Mouse (Mus musculus) neural tube, embryonic 13.5 days (tissue): ENCODE measurements around the gene Zfp775. TPM values are rescaled to one million over a fixed set of nuclear protein-coding genes. Genes with fewer than 3 reads are reported as not detected.
"Not testable (repeated sequence)": the region's sequence is repeated elsewhere in the genome, so short reads cannot be mapped to it uniquely, and the experiment has no call there.

Experiments used
- ATAC-seq: fragments of 200-750 bp; cut with Nextera tagmentation; 2 replicates; pipeline ENCODE4 v1.8.0; 2017; ENCODE audit warnings: low read depth, mild to moderate bottlenecking, moderate TSS enrichment, moderate library complexity
- H3K27ac ChIP-seq: fragments of 300-500 bp; sonication (generic); replicated peaks from 2 replicates; pipeline ENCODE4 v1.5.1; 2015; ENCODE audit warnings: moderate library complexity, mild to moderate bottlenecking, inconsistent platforms
- H3K27me3 ChIP-seq: fragments of 300-500 bp; sonication (generic); 2 replicates; pipeline ENCODE4 v1.6.1; 2015; ENCODE audit warnings: mild to moderate bottlenecking, inconsistent platforms
- H3K36me3 ChIP-seq: fragments of 300-500 bp; sonication (generic); 2 replicates; pipeline ENCODE4 v1.6.1; 2015; ENCODE audit warnings: mild to moderate bottlenecking, inconsistent platforms
- H3K4me1 ChIP-seq: fragments of 300-500 bp; sonication (generic); replicated peaks from 2 replicates; pipeline ENCODE4 v1.6.1; 2015; ENCODE audit warnings: inconsistent platforms
- H3K4me2 ChIP-seq: fragments of 300-500 bp; sonication (generic); 2 replicates; pipeline ENCODE4 v1.6.1; 2015; ENCODE audit warnings: inconsistent platforms, mild to moderate bottlenecking, moderate library complexity
- H3K4me3 ChIP-seq: fragments of 300-500 bp; sonication (generic); 2 replicates; pipeline ENCODE4 v1.5.1; 2015; ENCODE audit warnings: mild to moderate bottlenecking, inconsistent platforms
- H3K9ac ChIP-seq: fragments of 300-500 bp; sonication (generic); 2 replicates; pipeline ENCODE4 v1.6.1; 2015; ENCODE audit warnings: moderate library complexity, mild to moderate bottlenecking, inconsistent platforms
- H3K9me3 ChIP-seq: fragments of 300-500 bp; sonication (generic); 2 replicates; pipeline ENCODE4 v1.6.1; 2016; ENCODE audit warnings: inconsistent platforms
- WGBS: fragments of 180-500 bp; shearing (Covaris S2); methylation state at CpG from one replicate; pipeline ENCODE4 v1.1.7; 2015; 5-methylcytosine and 5-hydroxymethylcytosine counted together
- polyA plus RNA-seq: library from polyadenylated mRNA; unstranded; fragments of >200 nt; fragmentation: Nextera tagmentation; extraction: Ambion mirVana; gene quantifications from 2 replicates; pipeline ENCODE4 v1.2.1, GENCODE M21; 2015

Gene Zfp775
- polyA plus RNA-seq, 1 experiment from 2014 or later = 15.7 TPM

- Histone ChIP-seq H3K36me3 (peaks cover 46% of the 10 kb centered on the region), H3K27me3 (no peaks in the 10 kb centered on the region), H3K9me3 (no peaks in the 10 kb centered on the region), H3K27ac (no peak overlapping the region), H3K9ac (no peak overlapping the region), H3K4me2 (no peak overlapping the region), H3K4me3 (no peak overlapping the region), H3K4me1 (peaks cover 9% of the 10 kb centered on the region; the same call in 1 of the 2 replicates)
- ATAC-seq = no peak
- 87% methylated on average over 4 of the region's 4 CpGs for WGBS
These were observed 11.6 kb downstream of the Zfp775 start for GRCm38 (mm10) chr6:48613464-48613863.

DNA sequence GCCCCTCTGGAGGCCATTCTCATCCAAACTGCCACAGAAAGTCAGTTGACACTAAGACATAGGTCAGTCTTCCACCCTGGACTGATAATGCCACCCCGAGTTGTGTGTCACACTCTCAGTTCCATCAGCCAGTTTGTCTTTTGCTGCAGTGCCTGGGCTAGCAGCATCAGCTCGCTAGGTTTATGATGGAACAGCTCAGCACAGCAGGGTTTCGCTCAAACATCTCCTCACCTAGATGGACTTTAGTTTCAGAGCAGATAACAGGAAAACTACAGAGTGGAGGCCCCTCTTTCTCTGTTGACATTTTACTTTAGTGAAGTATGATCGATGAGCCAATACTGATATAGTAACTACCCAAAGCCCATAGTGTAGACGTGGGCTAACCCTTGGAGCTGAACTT is 12.9 kb downstream of the Zfp775 start:
- no peak overlapping the region for H3K9ac ChIP-seq
- WGBS = 95% methylated on average over 5 of the region's 5 CpGs

DNA sequence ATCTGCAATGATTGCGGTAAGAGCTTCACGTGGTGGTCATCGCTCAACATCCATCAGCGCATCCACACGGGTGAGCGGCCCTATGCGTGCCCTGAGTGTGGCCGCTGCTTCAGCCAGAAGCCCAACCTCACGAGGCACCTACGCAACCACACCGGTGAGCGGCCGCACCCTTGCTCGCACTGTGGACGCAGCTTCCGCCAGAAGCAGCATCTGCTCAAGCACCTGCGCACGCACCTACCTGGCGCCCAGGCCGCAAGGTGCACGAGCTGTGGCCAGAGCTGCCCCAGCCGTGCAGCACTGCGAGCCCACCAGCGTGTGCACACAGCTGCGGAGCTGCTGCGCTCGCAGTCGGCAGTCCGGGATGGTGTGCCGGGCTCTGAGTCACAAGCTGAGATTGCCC is 18.2 kb downstream of the Zfp775 start:
- Histone ChIP-seq H3K9me3 (no peaks in the 10 kb centered on the region), H3K4me2 (no peak overlapping the region), H3K4me3 (no peak overlapping the region), H3K36me3 (peaks cover 49% of the 10 kb centered on the region), H3K9ac (no peak overlapping the region), H3K4me1 (no peaks in the 10 kb centered on the region), H3K27ac (no peak overlapping the region), H3K27me3 (no peaks in the 10 kb centered on the region)
- 94% methylated on average over 30 of the region's 30 CpGs for WGBS
- no peak for ATAC-seq

More for the DNA sequence above, 12.9 kb downstream of the Zfp775 start:
- no peaks in the 10 kb centered on the region for H3K9me3 ChIP-seq
- H3K4me1 ChIP-seq = no peaks in the 10 kb centered on the region
- no peak for ATAC-seq
- no peaks in the 10 kb centered on the region for H3K27me3 ChIP-seq
- no peak overlapping the region for H3K4me2 ChIP-seq
- no peak overlapping the region for H3K27ac ChIP-seq
- H3K36me3 ChIP-seq = peaks cover 57% of the 10 kb centered on the region
- no peak overlapping the region for H3K4me3 ChIP-seq

- H3K27ac ChIP-seq, H3K9ac ChIP-seq, H3K4me2 ChIP-seq, H3K4me3 ChIP-seq, H3K9me3 ChIP-seq, ATAC-seq: not testable (repeated sequence)
- H3K27me3 ChIP-seq = peaks cover 14% of the 10 kb centered on the region
- WGBS = 85% methylated on average over 8 of the region's 8 CpGs
- peaks cover 39% of the 10 kb centered on the region for H3K36me3 ChIP-seq
- H3K4me1 ChIP-seq = peaks cover 11% of the 10 kb centered on the region
These were observed 20.5 kb downstream of the Zfp775 start for GRCm38 (mm10) chr6:48622186-48622843.

DNA sequence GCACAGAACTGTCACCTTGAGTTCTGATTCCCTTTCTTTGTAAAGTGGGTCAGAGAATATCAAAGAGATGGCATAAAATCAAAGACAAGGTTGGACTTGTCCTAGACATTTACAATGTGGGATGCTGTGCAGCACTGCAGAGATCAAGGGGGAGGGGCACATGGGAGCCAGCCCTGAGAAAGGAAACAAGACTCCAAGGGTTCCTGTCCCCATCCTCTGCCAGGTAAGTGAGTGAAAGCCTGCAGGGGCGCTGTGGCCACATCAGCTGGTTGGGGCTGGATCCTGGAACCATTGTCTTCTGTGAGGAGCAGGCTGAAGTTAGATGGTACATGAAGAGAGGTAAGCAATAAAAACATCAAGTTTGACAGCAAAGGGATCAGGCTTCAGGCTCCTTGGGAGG is 21.6 kb downstream of the Zfp775 start:
- Histone ChIP-seq H3K9me3 (no peaks in the 10 kb centered on the region), H3K36me3 (peaks cover 32% of the 10 kb centered on the region), H3K27ac (no peak overlapping the region), H3K27me3 (peaks cover 25% of the 10 kb centered on the region), H3K9ac (no peak overlapping the region), H3K4me3 (no peak overlapping the region), H3K4me1 (peaks cover 15% of the 10 kb centered on the region), H3K4me2 (no peak overlapping the region)
- 18% methylated on average over 1 of the region's 1 CpGs for WGBS
- ATAC-seq = no peak

DNA sequence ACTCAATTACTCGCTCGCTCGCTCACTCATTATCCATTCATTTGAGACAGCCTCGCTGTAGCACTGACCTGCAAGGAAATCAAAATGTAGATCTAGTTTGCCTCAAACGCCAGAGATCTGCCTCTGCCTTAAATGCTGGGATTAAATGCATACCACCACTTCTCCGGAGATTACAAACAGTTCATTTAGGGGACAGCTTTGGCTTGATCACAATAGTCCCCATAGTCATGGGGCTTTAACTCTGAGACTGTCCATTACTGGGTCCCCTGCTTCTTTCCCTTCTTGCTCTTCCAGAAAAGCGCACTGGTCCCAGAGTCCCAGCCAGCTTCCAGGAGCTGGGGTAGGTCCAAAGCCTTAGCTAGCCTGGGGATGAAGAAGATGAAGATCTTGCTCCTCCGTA is 24.6 kb downstream of the Zfp775 start, which contains the start of gene AI854703:
TSS of gene AI854703 (plus strand) at position 301 of the 400 bp plus-strand sequence.
- peak within 1 kb of the TSS; percentile 50 for H3K4me3 ChIP-seq
- no peak for ATAC-seq
- peaks cover 29% of the 10 kb centered on the region for H3K4me1 ChIP-seq
- H3K4me2 ChIP-seq = peak within 1 kb of the TSS; percentile 83
- WGBS = 27% methylated on average over 8 of the region's 8 CpGs
- H3K27ac ChIP-seq = no peak within 1 kb of the TSS
- H3K9ac ChIP-seq = peak within 1 kb of the TSS; percentile 72
- peaks cover 5% of the 10 kb centered on the region; the same call in 1 of the 2 replicates for H3K36me3 ChIP-seq
- peaks cover 42% of the 10 kb centered on the region for H3K27me3 ChIP-seq
- no peaks in the 10 kb centered on the region for H3K9me3 ChIP-seq

- H3K36me3 ChIP-seq = no peaks in the 10 kb centered on the region
These were observed 25.1 kb downstream of the Zfp775 start for GRCm38 (mm10) chr6:48626984-48627383.

DNA sequence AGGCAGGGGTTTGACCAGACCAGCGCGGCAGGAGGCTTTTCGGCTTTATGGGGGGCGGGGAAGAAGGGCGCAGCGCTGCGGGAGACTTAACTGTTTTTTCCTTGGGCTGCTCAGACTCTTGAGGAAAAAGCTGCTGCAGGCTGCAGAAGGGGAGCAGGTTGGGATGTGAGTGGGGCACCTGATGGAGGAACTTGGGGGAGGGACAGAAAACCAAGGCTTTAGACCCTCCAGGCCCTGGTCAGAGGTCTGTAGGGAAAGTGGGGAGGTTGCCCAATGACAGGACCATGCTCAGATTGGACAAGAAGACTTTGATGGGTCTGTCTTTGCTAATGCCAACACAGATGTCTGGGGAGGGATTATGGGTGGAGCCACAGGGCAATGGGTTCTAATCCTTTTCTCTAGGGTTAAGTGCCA is 25.7 kb downstream of the Zfp775 start:
- Histone ChIP-seq H3K9ac (peak overlapping the region; percentile 72), H3K27ac (no peak overlapping the region), H3K9me3 (no peaks in the 10 kb centered on the region), H3K27me3 (peaks cover 42% of the 10 kb centered on the region), H3K4me3 (peak overlapping the region; percentile 50), H3K4me1 (peaks cover 29% of the 10 kb centered on the region), H3K4me2 (peak overlapping the region; percentile 83), H3K36me3 (no peaks in the 10 kb centered on the region)
- 3% methylated on average over 7 of the region's 7 CpGs for WGBS
- no peak for ATAC-seq

More at GRCm38 (mm10) chr6:48626984-48627383, 25.1 kb downstream of the Zfp775 start:
- under 1% methylated on average over 32 of the region's 32 CpGs for WGBS
- Histone ChIP-seq H3K4me2 (peak overlapping the region; percentile 83), H3K4me1 (peaks cover 29% of the 10 kb centered on the region), H3K27ac (no peak overlapping the region), H3K9me3 (no peaks in the 10 kb centered on the region), H3K4me3 (peak overlapping the region; percentile 50), H3K9ac (peak overlapping the region; percentile 72), H3K27me3 (peaks cover 42% of the 10 kb centered on the region)
- ATAC-seq = no peak

DNA sequence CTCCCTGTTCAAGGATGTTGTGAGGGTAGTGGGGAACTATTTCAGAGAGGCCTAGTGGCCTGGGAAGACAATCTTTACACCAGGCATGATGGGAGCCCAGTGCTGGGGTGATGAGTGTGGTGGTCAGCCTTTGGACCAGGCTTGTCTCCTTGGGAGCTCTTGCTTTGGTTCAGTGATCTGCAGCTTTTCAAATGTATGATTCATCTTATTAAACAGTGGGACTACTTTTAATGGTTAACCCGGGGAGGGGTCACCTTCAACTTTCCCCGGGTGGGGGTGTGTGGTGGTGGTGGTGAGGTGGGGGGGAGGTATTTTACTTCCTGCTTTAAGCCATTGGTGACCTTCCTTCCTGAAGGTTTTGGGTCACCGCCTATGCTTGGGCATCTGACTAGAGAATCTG is 26.5 kb downstream of the Zfp775 start:
- H3K4me2 ChIP-seq = no peak overlapping the region
- peaks cover 29% of the 10 kb centered on the region for H3K4me1 ChIP-seq
- H3K27ac ChIP-seq = no peak overlapping the region
- no peak for ATAC-seq
- H3K9me3 ChIP-seq = no peaks in the 10 kb centered on the region
- 83% methylated on average over 3 of the region's 3 CpGs for WGBS
- peaks cover 42% of the 10 kb centered on the region for H3K27me3 ChIP-seq
- H3K9ac ChIP-seq = no peak overlapping the region
- H3K4me3 ChIP-seq = no peak overlapping the region
- no peaks in the 10 kb centered on the region for H3K36me3 ChIP-seq

GRCm38 (mm10) chr6:48628808-48629660 is 27.2 kb downstream of the Zfp775 start:
- Histone ChIP-seq H3K9ac (peak overlapping the region; percentile 71), H3K4me1 (peaks cover 29% of the 10 kb centered on the region), H3K4me3 (peak overlapping the region; percentile 45), H3K27me3 (peaks cover 42% of the 10 kb centered on the region), H3K36me3 (no peaks in the 10 kb centered on the region), H3K9me3 (no peaks in the 10 kb centered on the region), H3K27ac (peak overlapping the region; percentile 46; the same call in 1 of the 2 replicates), H3K4me2 (peak overlapping the region; percentile 78)
- ATAC-seq = peak; percentile 60
- WGBS = 7% methylated on average over 54 of the region's 54 CpGs

- H3K27ac ChIP-seq = peak overlapping the region; percentile 46; the same call in 1 of the 2 replicates
- peaks cover 42% of the 10 kb centered on the region for H3K27me3 ChIP-seq
- WGBS = 15% methylated on average over 13 of the region's 13 CpGs
- peak overlapping the region; percentile 78 for H3K4me2 ChIP-seq
- peak; percentile 41 for ATAC-seq
- peaks cover 29% of the 10 kb centered on the region for H3K4me1 ChIP-seq
- H3K36me3 ChIP-seq = no peaks in the 10 kb centered on the region
- peak overlapping the region; percentile 71 for H3K9ac ChIP-seq
- H3K4me3 ChIP-seq = peak overlapping the region; percentile 45
- H3K9me3 ChIP-seq = no peaks in the 10 kb centered on the region
These were observed 27.8 kb downstream of the Zfp775 start for GRCm38 (mm10) chr6:48629661-48630034.

GRCm38 (mm10) chr6:48630831-48631230 is 29.0 kb downstream of the Zfp775 start:
- ATAC-seq = no peak
- no peaks in the 10 kb centered on the region for H3K36me3 ChIP-seq
- 94% methylated on average over 8 of the region's 8 CpGs for WGBS

More at GRCm38 (mm10) chr6:48630831-48631230, 29.0 kb downstream of the Zfp775 start:
- Histone ChIP-seq H3K4me1 (peaks cover 29% of the 10 kb centered on the region), H3K27me3 (peaks cover 36% of the 10 kb centered on the region), H3K9ac (no peak overlapping the region), H3K4me2 (no peak overlapping the region), H3K9me3 (no peaks in the 10 kb centered on the region), H3K27ac (no peak overlapping the region), H3K4me3 (no peak overlapping the region)
